Mouse (Mus musculus): ENCODE results near the gene Btbd35f16.
"Not testable (repeated sequence)": the region's sequence is repeated elsewhere in the genome, so short reads cannot be mapped to it uniquely, and the experiment has no call there.

Gene Btbd35f16

GRCm38 (mm10) chrX:3956902-3957301 lies at the start of gene Btbd35f16:
Gene Btbd35f16, minus strand, starts transcription at chrX:3957002.
- not testable (repeated sequence) for DNase-seq (ENCODE audit: low spot score in 2 of 2)
